Mouse (Mus musculus): ENCODE data around the gene Tas2r106.

Tas2r106 gene

GRCm38 (mm10) chr6:131678786-131679185 lies at the start of gene Tas2r106:
Gene Tas2r106, minus strand, starts transcription at chr6:131678886.
- no peak for DNase-seq (ENCODE audit: low spot score in 2 of 2)

- DNase-seq (ENCODE audit: low spot score in 2 of 2): no peak
Measured at GRCm38 (mm10) chr6:131712803-131713202, 34.1 kb upstream of the Tas2r106 start.

GRCm38 (mm10) chr6:131689963-131690362 lies 11.3 kb upstream of the Tas2r106 start, which contains the start of gene Tas2r114:
Gene Tas2r114, minus strand, starts transcription at chr6:131690063.
- DNase-seq (ENCODE audit: low spot score in 2 of 2): no peak

GRCm38 (mm10) chr6:131687395-131687794 lies 8.7 kb upstream of the Tas2r106 start, which contains the start of gene Tas2r105:
Gene Tas2r105, minus strand, starts transcription at chr6:131687495.
- no peak for DNase-seq (ENCODE audit: low spot score in 2 of 2)

- no peak for DNase-seq (ENCODE audit: low spot score in 2 of 2)
Measured at GRCm38 (mm10) chr6:131685644-131686043, 7.0 kb upstream of the Tas2r106 start, which contains the start of gene Tas2r104. Gene Tas2r104, minus strand, starts transcription at chr6:131685744.

GRCm38 (mm10) chr6:131660049-131660448 lies 18.6 kb downstream of the Tas2r106 start, which contains the start of gene Tas2r107:
Gene Tas2r107, minus strand, starts transcription at chr6:131660149.
- DNase-seq (ENCODE audit: low spot score in 2 of 2): no peak

GRCm38 (mm10) chr6:131630812-131631211 lies 47.9 kb downstream of the Tas2r106 start, which contains the start of gene Tas2r130:
Gene Tas2r130, minus strand, starts transcription at chr6:131630912.
- DNase-seq (ENCODE audit: low spot score in 2 of 2): no peak
